Mouse (Mus musculus): ENCODE measurements around the gene Tspan33.

GRCm38 (mm10) chr6:29653271-29653670, 40.8 kb upstream of the Tspan33 start:
- TF ChIP-seq CTCF (IDR thresholded peaks at IDR 0.05; ENCODE audit: control insufficient read depth, insufficient read depth, low read length), result no peak
- TF ChIP-seq POLR2A (IDR thresholded peaks at IDR 0.05; ENCODE audit: borderline replicate concordance, control insufficient read depth, low read depth, low read length), result no peak

Measured in bone marrow, adult 2 months (tissue).